Mouse (Mus musculus): Measurements from ENCODE around the gene Galnt16. TPM values are rescaled to one million over a fixed set of nuclear protein-coding genes. Genes with fewer than 3 reads are reported as not detected.

Gene Galnt16
- total and polyA plus RNA-seq, 2 experiments from 2014 or later = 3.5 to 12.1 TPM

GRCm38 (mm10) chr12:80646377-80646776, 128.3 kb downstream of the Galnt16 start:
- no peak overlapping the region for H3K9ac ChIP-seq (replicated peaks; ENCODE audit: low read depth, low read length)
- no peak overlapping the region for H3K4me2 ChIP-seq (ENCODE audit: low read depth, low read length)
- H3K4me3 ChIP-seq (ENCODE audit: low read depth, low read length) = no peak overlapping the region

GRCm38 (mm10) chr12:80653951-80654658, 136.0 kb downstream of the Galnt16 start:
- peak overlapping the region; percentile 68 for H3K27ac ChIP-seq (ENCODE audit: low read depth)
- DNase-seq (ENCODE audit: low spot score) (peak; percentile 81), ATAC-seq (ENCODE audit: insufficient read depth, low read depth) (peak; percentile 92)
- H3K36me3 ChIP-seq (replicated peaks; ENCODE audit: control insufficient read depth, insufficient read depth, low read length) = no peaks in the 10 kb centered on the region; the same call in 1 of the 2 replicates
- peak overlapping the region; percentile 18; the same call in 1 of the 2 replicates for H3K4me2 ChIP-seq (ENCODE audit: low read depth, low read length)
- H3K4me3 ChIP-seq (ENCODE audit: low read depth, low read length) = no peak overlapping the region
- WGBS = 52% methylated on average over 7 of the region's 7 CpGs
- H3K9ac ChIP-seq (replicated peaks; ENCODE audit: low read depth, low read length) = 0 out of 2 replicates have a peak overlapping the region, but pooled peaks have one; percentile 0
- H3K4me1 ChIP-seq (ENCODE audit: control insufficient read depth, insufficient read depth) = peaks cover 8% of the 10 kb centered on the region; the same call in 1 of the 2 replicates
- H3K27me3 ChIP-seq (ENCODE audit: control insufficient read depth, insufficient read depth, low read length) = no peaks in the 10 kb centered on the region
- TF ChIP-seq CTCF (IDR thresholded peaks at IDR 0.05; ENCODE audit: low read depth) (no peak), EP300 (IDR thresholded peaks at IDR 0.05; ENCODE audit: low read depth) (no peak)
- no peaks in the 10 kb centered on the region for H3K9me3 ChIP-seq (replicated peaks; ENCODE audit: control insufficient read depth, low read length)

More at GRCm38 (mm10) chr12:80646377-80646776, 128.3 kb downstream of the Galnt16 start:
- no peaks in the 10 kb centered on the region for H3K27me3 ChIP-seq (ENCODE audit: control insufficient read depth, insufficient read depth, low read length)
- no peaks in the 10 kb centered on the region for H3K9me3 ChIP-seq (replicated peaks; ENCODE audit: control insufficient read depth, low read length)
- WGBS = 84% methylated on average over 3 of the region's 3 CpGs
- TF ChIP-seq EP300 (IDR thresholded peaks at IDR 0.05; ENCODE audit: low read depth) = no peak
- TF ChIP-seq CTCF (IDR thresholded peaks at IDR 0.05; ENCODE audit: low read depth) = no peak
- peaks cover 32% of the 10 kb centered on the region for H3K4me1 ChIP-seq (ENCODE audit: control insufficient read depth, insufficient read depth)
- peaks cover 8% of the 10 kb centered on the region for H3K36me3 ChIP-seq (replicated peaks; ENCODE audit: control insufficient read depth, insufficient read depth, low read length)
- H3K27ac ChIP-seq (ENCODE audit: low read depth) = no peak overlapping the region
- no peak for ATAC-seq (ENCODE audit: insufficient read depth, low read depth)
- DNase-seq (ENCODE audit: low spot score) = no peak

GRCm38 (mm10) chr12:80654659-80655025, 136.6 kb downstream of the Galnt16 start:
- TF ChIP-seq EP300 (IDR thresholded peaks at IDR 0.05; ENCODE audit: low read depth) (no peak), CTCF (IDR thresholded peaks at IDR 0.05; ENCODE audit: low read depth) (no peak)
- 90% methylated on average over 3 of the region's 3 CpGs for WGBS
- DNase-seq (ENCODE audit: low spot score) (no peak), ATAC-seq (ENCODE audit: insufficient read depth, low read depth) (no peak)
- Histone ChIP-seq H3K4me1 (ENCODE audit: control insufficient read depth, insufficient read depth) (peaks cover 8% of the 10 kb centered on the region; the same call in 1 of the 2 replicates), H3K27me3 (ENCODE audit: control insufficient read depth, insufficient read depth, low read length) (no peaks in the 10 kb centered on the region), H3K9ac (replicated peaks; ENCODE audit: low read depth, low read length) (0 out of 2 replicates have a peak overlapping the region, but pooled peaks have one; percentile 0), H3K4me3 (ENCODE audit: low read depth, low read length) (no peak overlapping the region), H3K36me3 (replicated peaks; ENCODE audit: control insufficient read depth, insufficient read depth, low read length) (no peaks in the 10 kb centered on the region; the same call in 1 of the 2 replicates), H3K4me2 (ENCODE audit: low read depth, low read length) (no peak overlapping the region), H3K27ac (ENCODE audit: low read depth) (peak overlapping the region; percentile 68; the same call in 1 of the 2 replicates), H3K9me3 (replicated peaks; ENCODE audit: control insufficient read depth, low read length) (no peaks in the 10 kb centered on the region)

GRCm38 (mm10) chr12:80658661-80659060, 140.6 kb downstream of the Galnt16 start:
- no peak overlapping the region for H3K4me3 ChIP-seq (ENCODE audit: low read depth, low read length)
- TF ChIP-seq EP300 (IDR thresholded peaks at IDR 0.05; ENCODE audit: low read depth) (no peak), CTCF (IDR thresholded peaks at IDR 0.05; ENCODE audit: low read depth) (no peak)
- no peaks in the 10 kb centered on the region for H3K9me3 ChIP-seq (replicated peaks; ENCODE audit: control insufficient read depth, low read length)
- peaks cover 12% of the 10 kb centered on the region for H3K36me3 ChIP-seq (replicated peaks; ENCODE audit: control insufficient read depth, insufficient read depth, low read length)
- ATAC-seq (ENCODE audit: insufficient read depth, low read depth) (no peak), DNase-seq (ENCODE audit: low spot score) (no peak)
- H3K27me3 ChIP-seq (ENCODE audit: control insufficient read depth, insufficient read depth, low read length) = no peaks in the 10 kb centered on the region
- 81% methylated on average over 6 of the region's 6 CpGs for WGBS
- no peak overlapping the region for H3K27ac ChIP-seq (ENCODE audit: low read depth)
- H3K9ac ChIP-seq (replicated peaks; ENCODE audit: low read depth, low read length) = no peak overlapping the region
- no peak overlapping the region for H3K4me2 ChIP-seq (ENCODE audit: low read depth, low read length)
- peaks cover 8% of the 10 kb centered on the region; the same call in 1 of the 2 replicates for H3K4me1 ChIP-seq (ENCODE audit: control insufficient read depth, insufficient read depth)

GRCm38 (mm10) chr12:80662322-80662721, 144.2 kb downstream of the Galnt16 start:
- WGBS = 55% methylated on average over 10 of the region's 10 CpGs

More at GRCm38 (mm10) chr12:80662322-80662721, 144.2 kb downstream of the Galnt16 start:
- H3K4me3 ChIP-seq (ENCODE audit: low read depth, low read length) = no peak overlapping the region
- H3K9me3 ChIP-seq (replicated peaks; ENCODE audit: control insufficient read depth, low read length) = no peaks in the 10 kb centered on the region
- no peak for ATAC-seq (ENCODE audit: insufficient read depth, low read depth)
- H3K4me1 ChIP-seq (ENCODE audit: control insufficient read depth, insufficient read depth) = no peaks in the 10 kb centered on the region
- no peak overlapping the region for H3K27ac ChIP-seq (ENCODE audit: low read depth)
- H3K9ac ChIP-seq (replicated peaks; ENCODE audit: low read depth, low read length) = no peak overlapping the region
- TF ChIP-seq EP300 (IDR thresholded peaks at IDR 0.05; ENCODE audit: low read depth) (no peak), CTCF (IDR thresholded peaks at IDR 0.05; ENCODE audit: low read depth) (no peak)
- H3K36me3 ChIP-seq (replicated peaks; ENCODE audit: control insufficient read depth, insufficient read depth, low read length) = peaks cover 27% of the 10 kb centered on the region
- no peaks in the 10 kb centered on the region for H3K27me3 ChIP-seq (ENCODE audit: control insufficient read depth, insufficient read depth, low read length)
- no peak overlapping the region for H3K4me2 ChIP-seq (ENCODE audit: low read depth, low read length)
- DNase-seq (ENCODE audit: low spot score) = no peak

All from heart, postnatal 0 days (tissue).